Mouse (Mus musculus) left cerebral cortex, postnatal 36 days (tissue): ENCODE data around the gene Serpina3b. TPM values are rescaled to one million over a fixed set of nuclear protein-coding genes. Genes with fewer than 3 reads are reported as not detected.

ENCODE experiments used
- DNase-seq, 2 experiments: peaks; one replicate each; pipeline ENCODE4 v3.0.0; 2021 to 2022; ENCODE audit warnings: low spot score in 2 of 2, mixed read lengths in 1 of 2
- intact Hi-C: fragments of 180-260 bp; cut with DNase I; formaldehyde crosslinking; loops from one replicate; pipeline ENCODE4 v1.15.1; 2025
- total RNA-seq, 2 experiments: library from RNA; stranded (reverse); gene quantifications; 2 replicates each; pipeline ENCODE4 v1.2.3; 2021

The Serpina3b gene
- total RNA-seq, 2 experiments from 2014 or later = not detected

GRCm38 (mm10) chr12:104153656-104154055, 25.9 kb downstream of the Serpina3b start, which contains the start of gene Serpina3c:
Gene Serpina3c, minus strand, starts transcription at chr12:104153870.
- intact Hi-C loops = no loop called here
- DNase-seq = no peak

GRCm38 (mm10) chr12:104174747-104175146, 47.0 kb downstream of the Serpina3b start:
- intact Hi-C loops = no loop called here
- no peak for DNase-seq

- intact Hi-C loops = no loop called here
- no peak for DNase-seq
Observed at GRCm38 (mm10) chr12:104175636-104176035, 47.8 kb downstream of the Serpina3b start.

- intact Hi-C loops = no loop called here
- DNase-seq = no peak
Observed at GRCm38 (mm10) chr12:104178577-104178976, 50.8 kb downstream of the Serpina3b start.

- intact Hi-C loops = no loop called here
- no peak for DNase-seq
Observed at GRCm38 (mm10) chr12:104178987-104179386, 51.2 kb downstream of the Serpina3b start.

GRCm38 (mm10) chr12:104185046-104185445, 57.2 kb downstream of the Serpina3b start:
- DNase-seq = no peak
- intact Hi-C loops = no loop called here

- intact Hi-C loops = no loop called here
- peak; percentile 11 to 15 for DNase-seq
Observed at GRCm38 (mm10) chr12:104186041-104186581, 58.3 kb downstream of the Serpina3b start.

Other genes starting within 250 kb of the Serpina3b start
- gene Serpina1c, start 223.1 kb upstream of the Serpina3b start, total RNA-seq = not detected
- not detected for gene Serpina1e, start 169.0 kb upstream of the Serpina3b start, total RNA-seq
- not detected for gene Serpina11, start 138.0 kb upstream of the Serpina3b start, total RNA-seq
- 1 to 10 TPM; 2.4 to 3.2 TPM for gene Serpina9, start 114.2 kb upstream of the Serpina3b start, total RNA-seq
- gene Serpina12, start 83.6 kb upstream of the Serpina3b start, total RNA-seq = not detected
- not detected for gene Serpina5, start 26.9 kb upstream of the Serpina3b start, total RNA-seq
- not detected for gene Serpina3a, start 15.3 kb upstream of the Serpina3b start, total RNA-seq
- not detected for gene Serpina3c, start 25.9 kb downstream of the Serpina3b start, total RNA-seq
- not detected for gene Serpina3f, start 86.5 kb downstream of the Serpina3b start, total RNA-seq
- gene Serpina3g, start 108.2 kb downstream of the Serpina3b start, total RNA-seq = under 1 TPM in 1 of 2 experiments, not detected in 1; 0.57 TPM
- gene Serpina3i, start 135.1 kb downstream of the Serpina3b start, total RNA-seq = not detected
- gene Serpina3j, start 186.6 kb downstream of the Serpina3b start, total RNA-seq = not detected
- not detected for gene Serpina3k, start 210.5 kb downstream of the Serpina3b start, total RNA-seq
- not detected for gene Serpina3m, start 210.5 kb downstream of the Serpina3b start, total RNA-seq